Mouse (Mus musculus): ENCODE results near the gene Esyt3.

DNA sequence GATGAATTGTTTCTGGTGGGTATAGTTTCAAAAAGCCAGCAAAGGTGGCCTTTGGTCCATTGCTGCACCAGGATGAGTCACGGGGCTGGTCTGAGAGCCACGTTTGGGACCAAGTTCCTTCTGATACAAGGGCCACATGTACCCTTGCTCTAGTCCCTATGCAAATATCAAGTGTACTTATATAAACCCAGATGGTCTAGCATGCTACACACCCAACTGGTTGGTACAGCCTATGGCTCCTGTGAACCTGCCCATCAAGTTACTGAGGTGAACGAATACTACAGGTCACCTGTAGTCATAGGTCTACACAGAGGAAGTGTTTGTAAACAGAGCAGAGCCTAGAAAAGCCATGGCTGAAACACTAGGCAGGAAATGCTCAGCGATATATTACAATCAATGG lies 21.8 kb downstream of the Esyt3 start:
- no peak for TF ChIP-seq CTCF (IDR thresholded peaks at IDR 0.05; ENCODE audit: low read depth, low read length)
- TF ChIP-seq POLR2A (IDR thresholded peaks at IDR 0.05; ENCODE audit: insufficient read depth, low read length) = no peak
